In the genomic region with DNA sequence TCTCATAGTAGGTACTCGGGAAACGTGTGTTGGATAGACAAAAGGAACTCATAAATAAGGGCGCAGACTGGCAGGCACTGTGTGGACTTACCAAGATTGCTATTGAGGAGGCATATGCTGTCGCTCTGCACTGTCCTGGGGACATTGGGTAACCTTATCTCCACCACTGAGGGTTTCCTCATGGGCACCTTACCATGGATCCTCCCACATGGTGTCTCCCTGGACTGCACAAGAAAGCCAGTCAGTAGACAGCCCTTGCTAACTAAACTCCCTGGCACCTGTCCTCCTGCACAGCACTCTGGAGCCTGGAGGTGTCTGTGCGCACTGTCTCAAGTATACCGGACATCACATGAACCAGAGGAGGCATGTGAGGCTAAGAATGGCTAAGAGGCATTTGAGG, we compare ENCODE assay signal across 24 mouse cellular contexts.
"Had no signal": no experiment of that assay in that cellular context is flagged by ENCODE, and none has a peak within 500 bp of the region (broad histone marks: within the 10 kb centered on the region; RNA-seq: fewer than 3 reads in every experiment).

No protein-coding gene starts in this region.

- H3K36me3 ChIP-seq: heart, embryonic 13.5 days; heart, embryonic 15.5 days; hindbrain, embryonic 13.5 days; hindbrain, embryonic 15.5 days; limb, embryonic 15.5 days had no signal

- DNase-seq: gastrocnemius, postnatal 14 days; heart, adult 18-20 months; heart, postnatal 14 days; heart, postnatal 36 days; kidney, adult 11 months; kidney, adult 2 months; kidney, adult 9 months; kidney, postnatal 14 days; kidney, postnatal 36 days; layer of hippocampus, adult 9-11 months; layer of hippocampus, postnatal 36 days; left cerebral cortex, postnatal 4 days had no signal

- H3K9me3 ChIP-seq: heart, embryonic 13.5 days; heart, embryonic 15.5 days; hindbrain, embryonic 13.5 days; hindbrain, embryonic 15.5 days; kidney, embryonic 15.5 days; limb, embryonic 13.5 days; limb, embryonic 15.5 days; liver, embryonic 12.5 days had no signal

- H3K27ac ChIP-seq: heart, embryonic 13.5 days; heart, embryonic 15.5 days; hindbrain, embryonic 13.5 days; hindbrain, embryonic 15.5 days; hindbrain, postnatal 0 days; kidney, embryonic 15.5 days; kidney, postnatal 0 days; limb, embryonic 13.5 days; limb, embryonic 15.5 days; liver, embryonic 12.5 days; liver, embryonic 14.5 days had no signal

- H3K4me1 ChIP-seq: kidney, embryonic 15.5 days; liver, embryonic 12.5 days had no signal

- H3K9ac ChIP-seq: heart, embryonic 13.5 days; heart, embryonic 15.5 days; hindbrain, embryonic 13.5 days; hindbrain, embryonic 15.5 days; kidney, embryonic 15.5 days; limb, embryonic 13.5 days; limb, embryonic 15.5 days; liver, embryonic 12.5 days; liver, embryonic 14.5 days had no signal

- ATAC-seq: hindbrain, postnatal 0 days; intestine, embryonic 16.5 days; liver, embryonic 12.5 days had no signal

- H3K27me3 ChIP-seq: heart, embryonic 13.5 days; heart, embryonic 15.5 days; hindbrain, embryonic 13.5 days; hindbrain, embryonic 15.5 days; kidney, embryonic 15.5 days; limb, embryonic 13.5 days; limb, embryonic 15.5 days; liver, embryonic 12.5 days had no signal

- H3K4me3 ChIP-seq: heart, embryonic 13.5 days; heart, embryonic 15.5 days; hindbrain, embryonic 13.5 days; hindbrain, embryonic 15.5 days; kidney, embryonic 15.5 days; limb, embryonic 13.5 days; limb, embryonic 15.5 days; liver, embryonic 12.5 days had no signal
